Mouse (Mus musculus) neural tube, embryonic 10.5 days (tissue): ENCODE data around the gene Rgs5.

ENCODE experiments used
- DNase-seq: peaks from one replicate; pipeline ENCODE4 v3.0.0-alpha.2; 2017; ENCODE audit warnings: low spot score; ENCODE audit errors: extremely low spot score

The Rgs5 gene

DNA sequence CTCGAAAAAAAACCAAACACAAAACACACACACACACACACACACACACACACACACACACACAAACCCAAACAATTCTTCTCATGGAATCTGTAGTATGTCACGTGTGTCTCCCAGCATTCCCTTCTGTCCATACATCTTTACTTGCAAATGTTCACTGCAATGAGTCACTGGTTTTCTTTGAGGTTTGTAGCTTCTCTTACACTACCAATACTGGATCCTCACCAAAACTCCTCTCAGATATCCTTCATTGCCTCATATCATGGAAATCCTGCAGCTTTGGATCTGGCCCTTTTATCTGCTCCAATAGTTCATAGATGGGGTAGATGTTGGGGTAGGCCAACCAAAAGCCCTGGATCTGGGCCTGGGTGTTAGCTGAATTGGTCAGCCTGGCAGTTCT is 66.5 kb downstream of the Rgs5 start:
- DNase-seq: no peak

DNA sequence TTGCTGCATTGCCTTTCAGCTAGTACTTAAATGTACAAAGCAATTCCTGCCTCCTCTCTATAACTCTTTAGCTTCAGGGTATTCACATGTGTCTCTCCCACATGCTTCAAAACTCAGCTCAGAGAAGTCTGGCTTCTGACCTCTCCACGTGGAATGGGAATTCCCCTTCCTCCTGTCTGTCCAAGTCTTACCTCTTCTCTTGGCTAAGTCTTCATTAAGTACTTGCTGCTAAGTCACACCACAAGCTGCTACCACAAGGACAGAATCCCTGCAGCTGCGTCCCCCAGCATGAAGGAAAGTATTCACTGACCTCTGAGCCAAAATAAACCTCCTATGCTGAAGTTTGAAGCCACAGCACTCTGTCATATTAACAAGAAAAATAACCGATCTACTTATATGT is 71.0 kb downstream of the Rgs5 start:
- no peak for DNase-seq

DNA sequence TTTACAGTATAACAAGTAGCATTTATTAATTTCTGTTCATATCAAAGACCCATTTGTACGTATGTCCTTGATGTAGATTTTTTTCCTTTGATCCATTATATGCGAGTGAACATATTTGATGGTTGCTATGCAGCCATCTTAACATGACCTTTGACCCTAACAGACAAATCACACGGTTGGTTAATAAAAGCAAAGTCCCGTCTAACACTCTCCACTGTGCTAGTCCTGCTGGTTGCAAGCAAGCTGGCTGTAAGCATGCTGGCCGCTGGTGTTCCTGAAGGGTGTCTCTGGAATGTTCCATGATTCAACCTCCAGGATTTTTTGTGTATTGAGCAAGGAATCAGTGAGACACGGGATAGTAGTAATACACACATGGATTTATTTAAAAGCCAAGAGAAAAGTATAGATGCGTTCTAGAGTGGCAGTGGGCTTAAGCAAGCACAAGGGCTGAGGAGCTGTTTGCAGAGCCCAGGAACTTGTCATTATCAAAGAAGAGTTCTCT is 75.3 kb downstream of the Rgs5 start:
- DNase-seq: no peak

DNA sequence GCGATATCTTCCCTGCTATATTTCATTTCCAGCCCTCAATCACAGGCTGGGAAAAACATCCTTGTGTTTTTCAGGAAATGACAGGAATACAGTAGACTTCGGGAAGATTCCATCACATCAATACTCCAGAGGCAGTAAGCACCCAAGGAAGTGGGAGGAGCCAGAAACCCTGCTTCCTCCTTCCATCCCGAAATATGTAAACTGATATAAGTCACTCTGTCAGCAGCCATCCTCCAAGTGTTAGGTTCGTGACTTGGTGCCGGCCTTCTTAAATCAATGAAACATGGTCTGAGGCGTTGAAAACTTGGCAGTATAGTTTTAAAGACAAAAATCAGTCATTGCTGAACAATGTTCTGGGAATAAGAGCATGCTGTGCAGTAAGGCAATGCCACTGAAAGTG is 80.8 kb downstream of the Rgs5 start:
- no peak for DNase-seq

DNA sequence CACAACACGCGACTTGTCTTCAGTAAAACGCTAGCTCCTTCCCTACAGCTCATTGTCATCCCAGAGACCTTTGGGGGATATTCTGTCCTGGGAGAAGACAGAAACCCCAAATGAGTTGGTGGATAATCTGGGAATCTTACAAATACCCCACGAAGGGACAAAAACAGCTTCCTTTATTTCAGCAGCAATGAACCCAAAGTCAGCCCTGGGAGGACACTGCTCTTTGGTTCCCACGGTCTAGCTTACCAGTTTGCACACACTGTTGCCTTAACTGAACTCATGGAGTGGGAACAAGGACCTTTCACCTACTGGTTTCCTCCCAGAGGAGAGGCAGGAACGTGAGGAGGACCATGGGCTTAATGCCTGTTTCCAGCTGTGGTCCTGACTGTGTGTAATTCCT is 81.9 kb downstream of the Rgs5 start:
- no peak for DNase-seq

DNA sequence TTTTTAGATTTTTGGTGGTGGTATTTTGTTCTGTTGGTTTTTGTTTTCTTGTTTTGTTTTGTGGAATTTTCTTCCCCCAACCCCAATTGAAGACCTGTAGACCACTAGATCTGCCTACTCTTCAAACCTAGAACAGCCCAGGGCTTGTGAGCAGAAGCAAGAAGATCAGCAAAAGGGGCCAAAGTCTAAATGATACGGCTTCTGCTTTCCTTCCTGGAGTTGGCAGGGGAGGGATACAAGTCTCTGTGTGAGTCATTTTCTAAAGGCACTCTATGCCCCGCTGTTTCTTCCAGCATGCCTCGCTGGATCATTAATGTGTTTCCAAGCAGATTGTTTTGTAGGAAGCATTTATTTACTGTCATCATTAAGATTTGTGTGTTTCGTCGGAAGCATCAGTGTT is 85.8 kb downstream of the Rgs5 start:
- no peak for DNase-seq
